Mouse (Mus musculus): ENCODE measurements around the gene Cfap45.

Gene Cfap45

DNA sequence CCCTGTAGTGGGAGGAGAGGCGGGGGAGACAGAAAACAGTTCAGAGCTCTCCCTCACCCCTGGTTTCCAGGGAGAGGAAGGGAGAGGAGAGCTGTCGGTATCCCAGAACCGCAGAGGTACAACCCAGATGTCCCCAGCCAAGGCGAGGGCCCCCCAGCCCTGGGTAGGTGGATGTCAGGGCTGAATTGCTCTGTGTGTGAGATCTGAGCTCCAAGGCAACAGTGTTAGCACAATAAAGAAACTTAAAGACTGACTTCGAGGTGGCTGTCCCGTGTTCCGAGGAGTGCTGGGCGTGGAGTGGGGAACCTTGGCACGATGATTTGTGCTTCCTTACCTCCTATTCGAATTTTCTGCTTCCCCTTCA, 42.8 kb downstream of the Cfap45 start:
- DNase-seq = no peak

DNA sequence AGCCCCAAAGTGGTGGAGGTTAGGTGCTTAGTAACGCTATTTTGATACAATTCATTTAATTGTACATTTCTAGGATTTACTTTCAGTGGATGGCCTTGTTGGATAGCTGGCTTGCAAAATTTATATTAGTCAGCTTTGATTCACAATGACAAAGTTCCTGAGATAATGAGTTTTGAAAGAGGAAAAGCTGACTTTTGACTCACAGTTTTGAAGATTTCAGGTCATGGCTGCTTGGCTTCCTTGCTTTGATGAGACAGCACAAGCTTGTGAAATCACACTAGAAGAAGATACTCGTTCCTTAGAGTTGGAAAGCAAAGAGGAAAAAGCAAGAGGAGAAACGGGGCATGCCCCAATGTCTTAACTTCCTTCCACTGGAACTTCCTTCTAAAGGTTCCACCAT, 45.5 kb downstream of the Cfap45 start:
- no peak for DNase-seq

DNA sequence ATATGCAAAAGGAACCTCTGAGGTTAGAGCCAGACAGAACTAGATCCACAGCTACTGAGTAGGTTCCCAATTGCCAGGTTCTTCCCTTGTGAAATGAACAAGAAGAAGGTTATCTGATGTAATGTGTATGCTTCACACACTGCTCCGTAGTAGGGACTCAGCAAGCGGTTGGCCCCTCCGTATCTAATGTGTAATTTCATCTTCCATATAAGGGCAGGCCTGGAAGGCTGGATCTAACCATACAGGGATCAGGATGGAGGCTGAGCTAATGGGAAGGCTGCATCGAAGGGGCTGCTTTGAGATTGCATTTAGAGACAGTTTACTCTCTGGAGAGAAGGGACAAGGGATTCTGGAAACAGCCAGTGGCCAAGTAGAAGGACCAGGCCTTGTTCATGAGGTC, 47.2 kb downstream of the Cfap45 start:
- DNase-seq = no peak

DNA sequence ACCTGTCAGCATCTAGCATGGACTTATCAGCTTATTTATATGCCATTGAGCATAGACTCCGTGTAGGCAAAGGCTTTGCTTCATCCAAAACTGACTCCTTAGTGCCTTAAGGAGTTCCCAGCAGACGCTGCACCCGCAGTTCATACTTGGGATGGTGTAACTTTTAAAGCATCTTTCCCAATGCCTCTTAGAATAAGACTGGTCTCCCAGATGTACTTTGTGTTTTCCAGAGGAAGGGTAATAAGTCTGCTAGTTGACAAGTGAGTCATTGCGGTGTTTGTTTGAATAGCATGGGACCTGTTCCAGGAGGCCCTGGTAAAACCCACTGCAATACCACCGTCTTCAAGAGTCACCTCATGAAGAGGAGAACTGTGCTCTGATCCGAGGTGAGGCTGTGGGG, 59.5 kb downstream of the Cfap45 start:
- no peak for DNase-seq

DNA sequence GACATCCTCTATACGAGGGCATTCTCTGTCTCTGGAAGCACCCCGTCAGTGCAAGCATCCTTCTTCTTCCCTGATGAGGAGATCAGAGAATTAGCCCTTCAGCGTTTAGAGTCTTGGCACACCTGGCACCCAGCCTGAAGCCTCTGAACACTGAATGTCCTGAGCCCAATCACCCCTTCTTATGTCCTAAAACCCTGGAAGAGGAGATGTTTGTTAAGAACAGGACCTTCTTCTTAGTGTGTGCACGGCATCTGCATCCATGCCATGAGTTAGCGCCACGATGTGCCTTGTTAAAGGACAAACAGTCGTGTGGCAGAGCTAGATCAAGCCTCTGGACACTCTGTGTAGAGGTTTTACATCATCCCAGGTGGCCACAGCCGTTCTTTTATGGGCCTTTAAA, 61.8 kb downstream of the Cfap45 start:
- no peak for DNase-seq

DNA sequence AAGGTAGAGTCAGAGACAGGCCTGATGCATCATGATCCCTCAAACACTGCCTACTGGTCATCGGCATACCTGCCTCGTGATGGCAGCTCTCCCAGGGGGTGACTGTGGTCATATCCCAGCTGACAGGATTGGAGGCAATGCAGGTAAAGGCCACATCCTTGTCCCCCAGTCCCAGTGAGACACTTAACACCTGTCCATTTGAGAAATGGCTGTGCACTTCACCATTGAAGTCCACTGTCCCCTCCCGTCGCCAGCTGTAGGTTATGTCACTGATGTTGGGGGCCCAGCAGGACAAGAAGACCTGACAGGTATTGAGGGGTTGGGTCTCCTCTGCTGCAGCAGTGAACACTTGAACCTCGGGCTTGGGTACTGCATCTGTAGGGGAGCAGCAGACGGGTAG, 63.7 kb downstream of the Cfap45 start:
- no peak for DNase-seq

DNA sequence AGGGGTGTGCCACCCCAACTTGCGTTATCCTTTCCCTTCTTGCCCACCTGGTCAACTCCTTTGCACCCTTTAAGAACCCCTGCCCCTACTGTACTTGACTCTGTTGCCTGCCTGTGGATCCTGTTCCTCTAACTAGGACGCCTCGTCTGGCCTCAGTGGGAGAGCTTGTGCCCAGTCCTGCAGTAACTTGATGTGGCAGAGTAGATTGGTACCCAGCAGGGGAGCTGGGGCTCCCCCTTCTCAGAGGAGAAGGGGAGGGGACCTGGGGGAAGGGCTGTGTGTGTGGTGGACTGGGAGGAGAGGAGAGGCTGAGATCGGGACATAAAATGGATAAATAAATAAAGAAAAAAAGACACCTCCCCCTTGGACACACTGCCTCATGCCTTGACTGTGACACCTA, 64.4 kb downstream of the Cfap45 start:
- no peak for DNase-seq

DNA sequence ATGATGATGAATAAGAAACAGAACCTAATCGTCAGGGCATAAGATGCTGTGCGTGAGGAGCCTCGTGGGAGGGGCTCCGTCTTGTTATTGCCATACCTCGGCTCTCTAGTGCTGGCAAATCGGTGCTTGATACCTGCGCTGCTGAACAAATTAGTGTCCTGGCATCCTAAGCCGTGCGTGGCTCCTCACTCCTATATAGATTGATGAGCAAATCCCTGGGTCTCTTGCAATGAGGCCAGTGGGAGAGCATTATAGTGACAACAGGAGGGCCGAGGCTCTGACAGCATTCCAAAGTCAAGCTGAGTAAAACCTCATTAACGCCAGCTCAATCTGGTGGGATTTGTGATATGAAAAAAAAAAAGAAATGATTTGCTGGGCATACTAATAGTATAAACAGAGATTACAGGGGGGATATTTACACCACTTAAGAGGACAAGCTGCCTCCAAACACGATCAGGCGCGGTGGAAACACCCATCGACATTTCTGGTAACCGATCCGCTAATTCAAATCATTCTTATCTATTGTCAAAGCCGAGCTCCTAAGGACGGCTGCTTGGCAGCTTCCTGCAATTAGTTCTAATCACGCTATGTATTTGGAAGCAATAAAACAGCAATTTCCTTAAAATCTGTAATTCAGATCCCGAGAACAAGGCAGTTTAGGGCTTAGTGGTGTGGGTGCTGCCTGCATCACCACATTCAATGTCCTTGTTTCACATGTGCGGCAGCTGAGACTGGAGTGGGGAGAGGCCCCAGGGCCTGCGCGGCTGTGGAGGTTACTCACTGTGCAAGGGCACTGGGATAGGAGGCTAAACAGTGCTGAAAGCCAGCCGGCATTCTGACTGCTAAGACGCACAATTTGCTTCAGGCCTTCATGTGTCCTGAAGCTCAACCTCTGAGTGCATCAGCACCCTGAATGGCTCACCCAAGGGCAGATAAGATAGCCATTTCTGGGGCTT, 65.3 kb downstream of the Cfap45 start:
- peak; percentile 13 to 14 for DNase-seq

DNA sequence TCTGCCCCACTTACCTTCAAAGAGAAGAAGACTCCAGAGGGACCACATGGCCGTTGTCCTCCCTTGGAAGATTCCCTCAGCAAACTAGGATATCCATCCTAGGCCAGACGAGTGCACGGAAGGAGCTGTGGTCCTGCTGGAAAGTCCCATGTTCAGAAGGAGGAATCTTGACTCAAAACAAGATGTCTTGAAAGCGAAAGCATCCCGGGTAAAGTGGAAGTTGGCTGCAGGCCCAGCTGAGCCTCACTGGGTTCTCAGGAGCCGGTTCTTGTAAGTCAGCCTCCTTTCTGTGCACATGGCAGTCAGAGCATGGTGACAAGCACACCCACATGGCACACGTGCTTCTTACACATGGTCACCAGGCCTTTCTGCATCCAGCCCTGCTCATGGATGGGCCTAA, 69.8 kb downstream of the Cfap45 start, which contains the start of gene Slamf8:
Slamf8 (minus strand) TSS at position 184 of the 400 bp plus-strand sequence.
- DNase-seq = no peak

DNA sequence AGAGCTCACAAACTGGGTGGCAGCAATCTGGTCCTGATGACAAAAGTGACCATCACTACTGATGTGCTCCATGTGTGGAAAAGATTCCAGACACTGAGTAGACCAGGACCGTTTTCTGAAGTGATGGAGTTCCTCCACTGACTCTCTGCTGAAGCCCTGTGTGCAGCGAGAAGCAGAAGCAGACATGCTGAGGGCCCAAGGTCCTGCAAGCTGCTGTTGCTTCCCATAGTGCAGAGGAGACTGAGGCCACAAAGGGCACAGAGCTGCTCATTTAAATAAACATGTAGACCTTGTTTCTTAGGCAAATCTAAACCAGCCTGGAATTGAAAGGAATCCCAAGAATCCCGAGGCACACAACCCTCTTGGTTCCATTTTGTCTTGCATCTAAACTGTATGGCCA, 72.7 kb downstream of the Cfap45 start:
- no peak for DNase-seq

DNA sequence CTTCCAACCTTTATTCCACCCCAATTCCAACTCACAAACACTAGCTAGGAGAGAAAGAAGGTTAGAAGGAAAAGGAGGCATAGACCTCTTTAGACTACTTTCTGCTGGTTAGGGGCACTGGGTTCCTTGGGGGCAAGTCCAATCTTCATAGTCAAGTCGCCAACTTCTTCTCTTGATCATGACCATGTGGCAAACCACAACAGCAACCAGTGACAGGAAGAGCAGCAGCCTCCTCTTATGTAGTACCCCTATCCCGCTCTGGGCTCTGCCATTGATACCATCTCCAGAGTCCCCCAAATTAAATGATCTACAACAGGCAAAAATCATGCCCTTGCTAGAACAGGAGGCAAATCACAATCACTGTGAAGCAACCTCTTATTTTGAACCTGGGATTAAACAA, 73.4 kb downstream of the Cfap45 start:
- no peak for DNase-seq

DNA sequence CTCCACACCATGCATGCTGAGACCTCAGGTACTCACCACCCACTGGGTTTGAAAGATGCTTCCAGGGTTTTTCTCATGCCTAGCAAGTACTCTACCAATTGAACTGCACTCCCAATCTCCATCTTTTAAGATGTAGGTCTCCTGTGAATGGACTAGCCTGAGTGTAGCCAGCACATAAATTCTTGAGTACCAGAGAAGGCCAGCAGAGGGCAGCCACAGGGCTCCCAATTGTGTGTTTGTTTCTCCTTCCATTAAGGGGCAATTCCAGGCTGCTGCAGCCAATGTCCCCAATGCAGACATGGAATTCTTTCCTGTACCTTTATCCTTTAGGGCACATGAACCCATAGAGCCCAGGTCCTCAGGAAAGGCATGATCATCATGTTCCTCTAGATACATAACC, 73.9 kb downstream of the Cfap45 start:
- DNase-seq = peak; percentile 27 to 54
